13 mouse cellular contexts compared by ENCODE assay signal in the genomic region with DNA sequence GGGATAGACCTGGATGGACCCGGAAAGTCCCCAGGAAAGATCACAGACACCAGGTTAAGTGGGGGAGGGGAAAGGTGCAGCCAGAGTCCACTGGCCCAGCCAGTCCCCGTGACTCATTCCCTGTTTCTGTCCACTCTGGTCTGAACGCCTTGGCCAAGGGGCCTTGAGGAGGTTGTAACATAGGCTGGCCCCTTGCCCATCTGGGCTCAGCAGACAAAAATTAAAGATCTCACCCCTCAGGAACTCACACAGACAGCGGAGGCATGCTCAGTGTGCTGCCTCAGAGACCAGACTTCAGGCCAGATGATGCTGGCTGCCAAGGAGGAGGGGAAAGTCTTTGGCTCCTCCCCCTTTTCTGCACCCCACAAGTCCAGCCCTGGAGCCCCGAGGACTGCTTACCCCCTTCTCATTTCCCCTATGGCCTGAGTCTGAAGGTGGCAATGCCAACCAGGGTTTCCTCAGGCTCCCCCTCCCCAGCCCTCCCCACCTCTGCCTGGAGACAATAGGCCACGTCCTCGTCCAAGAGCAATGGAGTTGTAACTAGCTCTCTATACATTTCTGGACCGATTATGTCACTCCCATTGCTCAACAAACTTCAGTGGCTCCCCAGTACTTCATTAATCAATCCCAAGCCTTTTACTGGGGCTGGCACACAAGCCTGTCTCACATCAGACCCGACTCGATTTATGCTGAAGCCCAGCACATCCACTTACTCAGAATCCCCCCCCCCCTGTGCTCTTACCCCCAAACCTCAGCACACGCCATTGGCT. TPM values are rescaled to one million over a fixed set of nuclear protein-coding genes. Genes with fewer than 3 reads are reported as not detected.
A peak's percentile ranks its signal among the peaks of the same experiment; 100 is the strongest.
DNase-seq lines count a peak whose midpoint lies in the region; ATAC-seq and TF ChIP-seq lines count a peak whose summit lies in the region.
"Had no signal": no experiment of that assay in that cellular context is flagged by ENCODE, and none has a peak within 500 bp of the region (broad histone marks: within the 10 kb centered on the region; RNA-seq: fewer than 3 reads in every experiment).

No protein-coding gene starts in this region.

- TF ChIP-seq CTCF in brain, embryonic 14.5 days (IDR thresholded peaks at IDR 0.05; ENCODE audit: borderline replicate concordance, extremely low read depth, insufficient read depth, insufficient read length), result no peak
- TF ChIP-seq CTCF in heart, postnatal 0 days (IDR thresholded peaks at IDR 0.05; ENCODE audit: low read depth), result no peak
- TF ChIP-seq CTCF in stomach, postnatal 0 days (IDR thresholded peaks at IDR 0.05; ENCODE audit: low read depth), result no peak

- 0 out of 2 replicates have a peak, but pooled peaks have one; percentile 27 for ATAC-seq in kidney, embryonic 16.5 days (ENCODE audit: low FRiP score, low TSS enrichment)
- ATAC-seq in heart, postnatal 0 days (ENCODE audit: insufficient read depth, low read depth), result peak; percentile 69
- ATAC-seq in stomach, postnatal 0 days (ENCODE audit: low FRiP score, low TSS enrichment), result peak; percentile 82; the same call in 1 of the 2 replicates
- ATAC-seq in hindbrain, embryonic 14.5 days (ENCODE audit: low FRiP score), result no peak
- ATAC-seq: CD4-positive, CD25-positive, alpha-beta regulatory T cell, adult 4 months had no signal

- TF ChIP-seq POLR2A in brain, embryonic 14.5 days (IDR thresholded peaks at IDR 0.05; ENCODE audit: borderline replicate concordance, extremely low read depth, insufficient read depth, insufficient read length, poor library complexity, severe bottlenecking), result no peak

- H3K4me3 ChIP-seq in kidney, embryonic 16.5 days (ENCODE audit: low read length), result no peak overlapping the region
- H3K4me3 ChIP-seq in heart, postnatal 0 days (ENCODE audit: low read depth, low read length), result no peak overlapping the region
- H3K4me3 ChIP-seq in stomach, postnatal 0 days (ENCODE audit: low read depth, low read length), result no peak overlapping the region
- no peak overlapping the region for H3K4me3 ChIP-seq in hindbrain, embryonic 14.5 days (replicated peaks; ENCODE audit: low read length)
- H3K4me3 ChIP-seq: erythroblast, embryonic 14.5 days; hindbrain, embryonic 15.5 days; liver, embryonic 13.5 days had no signal

- no peaks in the 10 kb centered on the region for H3K9me3 ChIP-seq in kidney, embryonic 16.5 days (ENCODE audit: low read length)
- H3K9me3 ChIP-seq in heart, postnatal 0 days (replicated peaks; ENCODE audit: control insufficient read depth, low read length), result no peaks in the 10 kb centered on the region
- 0 out of 2 replicates have a peak, but pooled peaks cover 3% of the 10 kb centered on the region for H3K9me3 ChIP-seq in stomach, postnatal 0 days (ENCODE audit: control insufficient read depth, low read length)
- no peaks in the 10 kb centered on the region for H3K9me3 ChIP-seq in hindbrain, embryonic 14.5 days (ENCODE audit: control insufficient read depth, low read length)
- H3K9me3 ChIP-seq: hindbrain, embryonic 15.5 days; liver, embryonic 13.5 days had no signal

- no peaks in the 10 kb centered on the region for H3K36me3 ChIP-seq in kidney, embryonic 16.5 days (ENCODE audit: insufficient read depth, low read length)
- no peaks in the 10 kb centered on the region for H3K36me3 ChIP-seq in heart, postnatal 0 days (replicated peaks; ENCODE audit: control insufficient read depth, insufficient read depth, low read length)
- H3K36me3 ChIP-seq in stomach, postnatal 0 days (ENCODE audit: control insufficient read depth, insufficient read depth, low read length), result no peaks in the 10 kb centered on the region
- H3K36me3 ChIP-seq in hindbrain, embryonic 14.5 days (replicated peaks; ENCODE audit: control insufficient read depth, insufficient read depth), result no peaks in the 10 kb centered on the region
- H3K36me3 ChIP-seq: hindbrain, embryonic 15.5 days; liver, embryonic 13.5 days had no signal

- H3K27me3 ChIP-seq in kidney, embryonic 16.5 days (ENCODE audit: insufficient read depth, low read length), result 0 out of 2 replicates have a peak, but pooled peaks cover 3% of the 10 kb centered on the region
- H3K27me3 ChIP-seq in heart, postnatal 0 days (ENCODE audit: control insufficient read depth, insufficient read depth, low read length), result peaks cover 15% of the 10 kb centered on the region; the same call in 1 of the 2 replicates
- H3K27me3 ChIP-seq in stomach, postnatal 0 days (ENCODE audit: control insufficient read depth, insufficient read depth, low read length), result no peaks in the 10 kb centered on the region
- no peaks in the 10 kb centered on the region for H3K27me3 ChIP-seq in hindbrain, embryonic 14.5 days (ENCODE audit: control insufficient read depth, insufficient read depth, low read length)

- no peak for TF ChIP-seq EP300 in heart, postnatal 0 days (IDR thresholded peaks at IDR 0.05; ENCODE audit: low read depth)
- no peak for TF ChIP-seq EP300 in stomach, postnatal 0 days (optimal IDR thresholded peaks at IDR 0.05)

- no peak overlapping the region for H3K4me2 ChIP-seq in kidney, embryonic 16.5 days (replicated peaks; ENCODE audit: low read depth, low read length)
- H3K4me2 ChIP-seq in heart, postnatal 0 days (ENCODE audit: low read depth, low read length), result no peak overlapping the region
- H3K4me2 ChIP-seq in stomach, postnatal 0 days (replicated peaks; ENCODE audit: low read depth), result no peak overlapping the region
- no peak overlapping the region for H3K4me2 ChIP-seq in hindbrain, embryonic 14.5 days (replicated peaks)
- H3K4me2 ChIP-seq: hindbrain, embryonic 15.5 days; liver, embryonic 13.5 days had no signal

- no peak for DNase-seq in kidney, postnatal 25 days
- DNase-seq in brain, embryonic 14.5 days (ENCODE audit: low read depth), result peak; percentile 17
- DNase-seq in heart, postnatal 0 days (ENCODE audit: low spot score), result peak; percentile 20
- DNase-seq in stomach, postnatal 0 days (ENCODE audit: low spot score), result peak; percentile 21
- DNase-seq in spleen, postnatal 10 days (ENCODE audit: low spot score in 2 of 2), result no peak
- DNase-seq in hindbrain, embryonic 14.5 days (ENCODE audit: low spot score), result no peak
- DNase-seq in B cell, adult 2 months, result no peak
- DNase-seq: cerebellum, adult 8-10 months; liver, embryonic 13.5 days had no signal

- 65% methylated on average over 11 of the region's 11 CpGs for WGBS in kidney, embryonic 16.5 days
- WGBS in heart, postnatal 0 days, result 58% methylated on average over 11 of the region's 11 CpGs
- WGBS in stomach, postnatal 0 days, result 46% methylated on average over 11 of the region's 11 CpGs
- 66% methylated on average over 11 of the region's 11 CpGs for WGBS in hindbrain, embryonic 14.5 days

- H3K4me1 ChIP-seq in kidney, embryonic 16.5 days (ENCODE audit: insufficient read depth, low read length), result peaks cover 3% of the 10 kb centered on the region; the same call in 1 of the 2 replicates
- H3K4me1 ChIP-seq in heart, postnatal 0 days (ENCODE audit: control insufficient read depth, insufficient read depth), result no peaks in the 10 kb centered on the region
- no peaks in the 10 kb centered on the region for H3K4me1 ChIP-seq in stomach, postnatal 0 days (replicated peaks; ENCODE audit: control insufficient read depth, insufficient read depth)
- no peaks in the 10 kb centered on the region for H3K4me1 ChIP-seq in hindbrain, embryonic 14.5 days (replicated peaks; ENCODE audit: control insufficient read depth, insufficient read depth, low read length)
- H3K4me1 ChIP-seq: hindbrain, embryonic 15.5 days; liver, embryonic 13.5 days had no signal

- no peak overlapping the region for H3K9ac ChIP-seq in kidney, embryonic 16.5 days (replicated peaks; ENCODE audit: low read length)
- no peak overlapping the region for H3K9ac ChIP-seq in heart, postnatal 0 days (replicated peaks; ENCODE audit: low read depth, low read length)
- no peak overlapping the region for H3K9ac ChIP-seq in stomach, postnatal 0 days (ENCODE audit: low read length)
- no peak overlapping the region for H3K9ac ChIP-seq in hindbrain, embryonic 14.5 days
- H3K9ac ChIP-seq: hindbrain, embryonic 15.5 days; liver, embryonic 13.5 days had no signal

- H3K27ac ChIP-seq in kidney, embryonic 16.5 days (ENCODE audit: low read length), result no peak overlapping the region
- peak overlapping the region; percentile 55; the same call in 1 of the 2 replicates for H3K27ac ChIP-seq in heart, postnatal 0 days (ENCODE audit: low read depth)
- peak overlapping the region; percentile 24; the same call in 1 of the 2 replicates for H3K27ac ChIP-seq in stomach, postnatal 0 days (replicated peaks)
- no peak overlapping the region for H3K27ac ChIP-seq in hindbrain, embryonic 14.5 days
- H3K27ac ChIP-seq: hindbrain, embryonic 15.5 days; liver, embryonic 13.5 days had no signal

RNA-seq across cellular contexts. Expression of gene Ltbp2, which starts 9.0 kb away (rescaled TPM):
- polyA plus RNA-seq in kidney, embryonic 16.5 days (2015; fragmentation: Nextera tagmentation; extraction: Ambion mirVana), result 0.89 and 0.98 TPM in 2 replicates
- 0.72 and 1.4 TPM in 2 replicates for polyA plus RNA-seq in brain, embryonic 14.5 days (2012; rRNA removed)
- total RNA-seq in heart, postnatal 0 days (2014; rRNA removed; ENCODE audit: low replicate concordance), result 7.8 and 8.1 TPM in 2 replicates
- 1.1 and 1.2 TPM in 2 replicates for polyA plus RNA-seq in heart, postnatal 0 days (2015; fragmentation: Nextera tagmentation; extraction: Ambion mirVana)
- polyA plus RNA-seq in stomach, postnatal 0 days (2015; fragmentation: Nextera tagmentation; extraction: Ambion mirVana), result 1.3 and 1.4 TPM in 2 replicates
- 0.07 and 0.14 TPM in 2 replicates for polyA plus RNA-seq in hindbrain, embryonic 14.5 days (2014; fragmentation: Nextera tagmentation; extraction: Ambion mirVana)
- polyA plus RNA-seq: CD4-positive, CD25-positive, alpha-beta regulatory T cell, adult 4 months had no signal

Comparison
In these comparisons a context has a peak if more than half of its experiments do, and no peak if none do; other contexts are left out.
1. H3K27ac ChIP-seq: peak in heart, postnatal 0 days (single experiment) and stomach, postnatal 0 days (single experiment); none in kidney, embryonic 16.5 days (single experiment) and hindbrain, embryonic 14.5 days (single experiment).
2. DNase-seq: peak in brain, embryonic 14.5 days (single experiment), heart, postnatal 0 days (single experiment) and stomach, postnatal 0 days (single experiment); none in kidney, postnatal 25 days (0 of 2), spleen, postnatal 10 days (0 of 2), hindbrain, embryonic 14.5 days (single experiment) and B cell, adult 2 months (0 of 2).